Mouse (Mus musculus): ENCODE measurements around the gene Sparcl1. TPM values are rescaled to one million over a fixed set of nuclear protein-coding genes. Genes with fewer than 3 reads are reported as not detected.

The Sparcl1 gene
- total RNA-seq, 4 experiments from 2014 or later = 70.3 to 108 (median 94.1) TPM

Small RNA genes lying within 50 kb of the gene (microRNA-seq; reads per million reads assigned to microRNA genes)
- 2.5 reads per million for gene Mir5619

Other genes with a start within 250 kb of the Sparcl1 start
- 10 to 100 TPM; 24.2 to 29.4 (median 27.6) TPM for gene Klhl8, start 202.5 kb downstream of the Sparcl1 start, total RNA-seq (2022)
- not detected for gene Hsd17b13, start 136.3 kb downstream of the Sparcl1 start, total RNA-seq (2022)
- 1 to 10 TPM; 4.8 to 8.4 (median 7.0) TPM for gene Hsd17b11, start 91.8 kb downstream of the Sparcl1 start, total RNA-seq (2022)
- 10 to 100 TPM; 62.8 to 74.7 (median 69.1) TPM for gene Nudt9, start 67.4 kb downstream of the Sparcl1 start, total RNA-seq (2022)
- not detected for gene Gm17660, start 36.1 kb downstream of the Sparcl1 start, total RNA-seq (2022)
- not detected for gene Dspp, start 57.0 kb upstream of the Sparcl1 start, total RNA-seq (2022)
- gene Dmp1, start 88.9 kb upstream of the Sparcl1 start, total RNA-seq (2022) = 1 to 10 TPM in 1 of 4 experiments, under 1 TPM in 3; 0.51 to 1.2 (median 0.68) TPM
- not detected for gene Ibsp, start 185.4 kb upstream of the Sparcl1 start, total RNA-seq (2022)
- gene Mepe, start 211.6 kb upstream of the Sparcl1 start, total RNA-seq (2022) = not detected

Data from gastrocnemius, adult 8-10 months (tissue).